Mouse (Mus musculus): ENCODE measurements around the gene Ngfr.

Gene Ngfr

DNA sequence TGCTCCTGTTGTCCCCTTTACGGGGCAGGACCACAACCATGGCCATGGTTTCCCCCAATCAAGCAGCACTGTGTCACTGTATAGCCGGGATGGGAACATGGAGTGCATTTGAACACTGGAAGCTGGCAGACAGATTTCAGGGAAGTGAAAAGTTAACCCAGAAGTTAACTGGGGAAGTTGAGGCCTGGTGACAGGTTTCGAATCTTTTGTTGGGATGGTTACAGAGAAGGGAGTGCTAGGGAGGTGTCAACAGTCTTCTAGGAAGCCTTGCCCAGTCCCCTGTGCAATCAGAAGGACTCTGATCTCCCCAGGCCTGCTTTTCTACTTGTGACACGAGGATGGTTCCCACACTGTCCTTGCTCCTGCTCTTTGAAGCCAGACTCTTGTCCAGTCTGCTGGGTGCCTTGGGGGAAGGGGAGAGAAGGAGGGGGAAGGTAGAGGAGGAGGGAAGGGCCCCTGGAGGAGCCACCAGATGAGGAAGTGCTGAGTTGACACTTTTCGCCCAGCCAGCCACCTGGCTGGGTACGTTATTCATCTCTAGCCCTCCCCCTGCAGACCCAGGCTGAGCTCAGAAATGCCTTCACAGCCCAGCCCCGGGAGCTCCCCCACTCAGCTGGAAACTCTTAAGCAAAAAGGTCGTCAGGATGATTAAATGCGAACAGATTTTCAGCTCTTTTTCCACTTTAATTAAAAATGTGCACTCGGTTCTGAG, 8.1 kb upstream of the Ngfr start:
- no peak for DNase-seq (ENCODE audit: low spot score in 2 of 2)

GRCm38 (mm10) chr11:95594686-95595212, 7.2 kb upstream of the Ngfr start:
- no peak for DNase-seq (ENCODE audit: low spot score in 2 of 2)

- no peak for DNase-seq (ENCODE audit: low spot score in 2 of 2)
These were observed 6.0 kb upstream of the Ngfr start for GRCm38 (mm10) chr11:95593501-95593900.

DNA sequence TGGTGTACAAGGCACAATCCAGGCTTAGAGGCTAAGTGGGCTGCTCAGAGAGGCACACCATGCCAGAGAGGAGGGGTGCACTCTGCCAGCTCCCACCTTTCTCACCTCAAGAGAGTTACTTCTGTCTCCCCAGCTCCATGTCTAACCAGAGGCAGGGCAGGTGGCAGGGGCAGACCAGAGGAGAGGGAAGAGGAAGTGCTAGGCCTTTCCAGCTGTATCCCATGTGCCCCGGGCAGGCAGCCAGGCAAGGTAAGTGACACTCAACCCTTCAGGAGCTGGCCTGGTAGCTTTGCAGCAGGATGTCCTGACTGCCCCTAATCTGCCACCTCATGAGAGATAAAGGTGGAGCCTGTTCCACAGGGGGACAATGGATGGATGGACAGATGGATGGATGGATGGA, 5.2 kb upstream of the Ngfr start:
- DNase-seq (ENCODE audit: low spot score in 2 of 2), result no peak

- DNase-seq (ENCODE audit: low spot score in 2 of 2), result no peak
These were observed 1.7 kb upstream of the Ngfr start for GRCm38 (mm10) chr11:95589195-95589594.

DNA sequence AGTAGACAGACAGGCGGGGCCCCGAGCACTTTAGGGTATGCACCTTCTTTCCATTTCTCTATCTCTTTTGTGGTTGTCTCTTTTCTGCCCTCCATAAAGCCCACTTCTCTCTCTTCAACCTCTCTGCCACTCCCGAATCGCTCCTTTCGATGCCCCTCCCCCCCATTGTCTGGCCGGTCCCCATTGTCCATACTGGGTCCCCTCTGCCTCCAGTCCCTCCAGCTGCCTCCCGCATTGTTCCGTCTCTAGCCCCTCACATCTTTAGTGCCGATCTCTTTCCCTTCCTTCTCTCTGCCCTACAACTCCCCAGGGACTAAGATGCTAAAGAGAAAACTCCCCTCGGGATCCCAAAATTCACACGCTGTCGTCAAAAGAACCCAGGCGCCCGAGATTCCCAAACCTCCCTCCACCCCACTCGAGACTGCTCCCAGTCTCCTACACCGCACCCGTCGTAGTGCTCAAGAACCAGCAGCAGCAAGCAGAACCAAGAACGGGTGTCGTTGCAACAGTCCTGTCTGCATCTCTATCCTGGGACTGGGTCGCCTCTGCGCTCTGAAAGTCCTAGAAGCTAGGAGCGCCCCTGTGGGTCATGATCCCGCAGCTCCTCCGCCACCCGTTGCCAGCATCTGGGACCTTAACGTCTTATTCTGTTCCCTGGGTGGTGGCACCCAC, 648 bp downstream of the Ngfr start:
- no peak for DNase-seq (ENCODE audit: low spot score in 2 of 2)

DNA sequence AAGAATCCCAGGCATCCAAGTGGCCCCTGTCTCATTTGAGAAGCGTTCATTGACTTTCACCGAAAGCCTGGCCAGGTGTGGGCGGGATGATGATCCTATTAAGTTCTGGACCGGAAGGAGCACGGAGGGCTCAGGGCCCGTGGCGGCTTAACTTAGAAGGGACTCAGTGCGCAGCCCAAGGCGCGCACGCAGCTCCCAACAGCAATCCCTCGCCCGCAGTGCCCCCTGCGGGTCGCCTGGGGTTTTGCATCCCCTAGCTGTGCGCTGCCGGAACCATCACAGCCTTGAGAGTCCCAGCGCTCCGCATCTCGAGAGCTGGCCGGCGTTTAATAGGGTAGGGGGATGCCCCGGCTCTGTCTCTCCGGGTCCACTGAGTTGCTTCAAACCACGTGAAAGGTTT, 1.4 kb downstream of the Ngfr start:
- peak; percentile 52 to 62 for DNase-seq (ENCODE audit: low spot score in 2 of 2)

DNA sequence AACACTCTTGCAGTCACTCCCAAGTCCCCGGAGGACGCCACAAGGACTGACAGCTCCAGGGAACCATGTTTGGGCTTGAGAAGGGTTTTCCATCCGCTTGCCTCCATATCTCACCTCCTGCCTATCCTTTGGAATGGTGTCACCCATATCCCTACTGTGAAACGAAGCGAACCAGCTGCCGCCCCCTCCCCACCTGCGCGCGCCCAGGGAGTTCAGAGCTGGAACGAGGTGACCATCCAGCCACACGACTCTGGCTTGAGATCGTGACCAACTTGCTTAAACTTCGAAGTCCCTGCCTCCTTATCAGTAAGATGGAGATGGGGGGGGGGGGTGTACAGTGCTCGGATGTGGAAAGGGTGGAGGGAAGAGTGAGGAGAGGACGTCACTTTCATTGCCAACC, 1.9 kb downstream of the Ngfr start:
- DNase-seq (ENCODE audit: low spot score in 2 of 2), result no peak

DNA sequence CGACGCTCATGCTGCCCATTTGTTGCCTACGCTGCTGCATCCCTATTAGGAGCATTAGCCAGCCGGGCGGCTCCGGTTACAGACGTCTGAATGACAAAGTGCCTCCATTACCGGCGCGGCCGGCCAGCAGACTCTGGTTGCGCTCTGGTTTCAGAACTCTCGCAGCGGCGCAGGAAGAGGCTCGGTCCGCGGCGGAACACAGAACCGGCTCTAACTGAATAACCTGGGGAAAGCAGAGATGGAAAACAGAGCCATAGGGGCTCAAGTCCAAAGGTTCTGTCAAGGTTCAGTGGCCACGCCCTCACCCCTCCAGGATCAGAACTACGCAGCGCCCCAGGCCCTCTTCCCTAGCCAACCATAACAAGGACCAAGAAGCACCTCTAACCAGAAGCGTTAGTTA, 2.3 kb downstream of the Ngfr start:
- DNase-seq (ENCODE audit: low spot score in 2 of 2), result no peak

- DNase-seq (ENCODE audit: low spot score in 2 of 2), result no peak
These were observed 2.9 kb downstream of the Ngfr start for GRCm38 (mm10) chr11:95584651-95585050.

- no peak for DNase-seq (ENCODE audit: low spot score in 2 of 2)
These were observed 4.1 kb downstream of the Ngfr start for GRCm38 (mm10) chr11:95583396-95583795.

GRCm38 (mm10) chr11:95582193-95582592, 5.3 kb downstream of the Ngfr start:
- no peak for DNase-seq (ENCODE audit: low spot score in 2 of 2)

- no peak for DNase-seq (ENCODE audit: low spot score in 2 of 2)
These were observed 8.1 kb downstream of the Ngfr start for GRCm38 (mm10) chr11:95579455-95579854.

DNA sequence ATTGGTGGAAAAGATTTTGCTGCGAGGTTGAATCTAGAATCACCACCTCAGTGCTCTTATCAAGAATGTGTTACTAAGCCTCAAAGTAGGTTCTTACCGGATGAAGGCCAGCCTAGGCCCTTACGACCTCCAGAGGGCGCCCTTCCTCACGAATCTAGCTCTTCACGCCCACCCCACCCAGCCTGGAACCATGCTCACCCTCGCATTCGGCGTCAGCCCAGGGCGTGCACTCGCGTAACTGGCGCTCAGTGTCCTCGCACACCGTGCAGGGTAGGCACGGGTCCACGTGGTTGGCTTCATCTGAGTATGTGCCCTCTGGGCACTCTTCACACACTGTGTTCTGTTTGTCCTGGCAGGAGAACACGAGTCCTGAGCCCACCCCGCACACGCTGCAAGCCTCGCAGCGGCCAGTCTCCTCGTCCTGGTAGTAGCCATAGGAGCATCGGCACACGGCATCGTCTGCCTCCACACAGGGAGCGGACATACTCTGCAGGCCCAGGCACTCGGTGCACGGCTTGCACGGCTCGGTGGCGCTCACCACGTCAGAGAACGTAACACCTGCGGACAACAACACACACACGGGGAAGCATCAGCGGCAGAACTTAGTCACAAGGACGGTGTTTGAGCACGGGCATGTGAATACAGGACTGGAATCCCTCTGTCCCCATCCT, 9.6 kb downstream of the Ngfr start:
- DNase-seq (ENCODE audit: low spot score in 2 of 2), result no peak

DNA sequence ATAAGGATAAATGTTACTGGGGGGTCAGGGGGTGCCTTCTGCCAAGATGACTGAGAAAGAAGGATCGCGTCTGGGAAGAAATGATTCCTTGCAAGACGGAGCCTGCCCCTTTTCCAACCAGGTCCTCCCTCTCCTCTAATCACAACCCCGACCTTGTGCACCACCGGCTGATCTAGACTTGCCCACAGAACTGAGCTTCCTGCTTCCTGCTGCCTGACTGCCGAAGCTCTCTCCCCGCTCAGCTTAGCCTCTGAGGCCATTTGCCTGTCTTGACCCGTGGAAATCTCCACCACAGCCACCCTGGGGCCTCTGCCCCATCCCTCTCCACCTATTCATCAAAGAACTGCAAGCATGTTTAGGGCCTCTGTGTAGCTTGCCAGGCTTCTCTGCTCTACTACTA, 11.2 kb downstream of the Ngfr start:
- DNase-seq (ENCODE audit: low spot score in 2 of 2), result no peak

DNA sequence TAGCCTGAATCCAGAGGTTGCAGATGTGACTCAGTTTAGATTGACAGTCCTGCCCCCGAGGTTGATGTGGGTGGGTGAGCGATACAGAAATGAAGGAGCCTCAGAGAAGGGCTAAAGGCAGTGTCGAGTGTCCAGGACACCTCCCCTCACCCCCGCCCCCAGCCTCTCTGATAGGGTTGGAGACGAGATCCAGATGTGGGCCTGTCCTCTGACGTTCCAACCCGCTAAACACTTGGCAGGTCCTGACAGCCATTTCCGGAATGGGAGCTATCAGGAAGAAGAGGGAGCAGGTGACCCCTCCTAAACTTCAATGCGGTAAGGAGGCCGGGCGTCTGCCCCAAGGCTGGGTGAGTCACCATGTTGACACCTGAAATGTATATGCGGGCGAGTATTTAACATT, 11.7 kb downstream of the Ngfr start:
- no peak for DNase-seq (ENCODE audit: low spot score in 2 of 2)

DNA sequence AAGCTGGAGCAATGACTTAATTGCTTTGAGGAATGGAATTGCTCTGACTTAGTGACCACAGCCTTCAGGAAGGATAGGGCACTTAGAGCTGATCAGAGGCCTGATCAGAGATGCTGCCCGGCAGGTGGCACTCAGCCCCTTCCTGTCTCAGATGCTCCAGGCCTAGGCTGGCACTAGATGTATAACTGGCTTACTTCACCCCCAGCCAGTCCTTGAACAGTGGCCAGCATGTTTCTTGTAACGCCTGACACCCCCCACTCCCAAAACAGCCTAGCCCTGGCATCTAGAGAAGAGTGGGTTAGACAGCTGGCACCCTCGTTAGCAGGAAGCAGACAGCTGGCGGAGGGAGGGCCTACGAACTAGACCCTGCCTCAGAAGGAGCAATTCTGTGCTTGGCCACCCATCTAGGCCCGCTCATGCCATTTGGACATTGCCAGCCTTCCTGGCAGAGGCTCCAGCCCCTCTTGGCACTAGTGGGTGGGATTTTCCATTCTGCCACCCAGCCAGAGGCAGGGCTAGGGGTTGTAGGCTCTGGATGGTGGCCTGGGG, 12.7 kb downstream of the Ngfr start:
- no peak for DNase-seq (ENCODE audit: low spot score in 2 of 2)

GRCm38 (mm10) chr11:95572227-95572626, 15.3 kb downstream of the Ngfr start:
- no peak for DNase-seq (ENCODE audit: low spot score in 2 of 2)

GRCm38 (mm10) chr11:95571755-95572154, 15.8 kb downstream of the Ngfr start:
- no peak for DNase-seq (ENCODE audit: low spot score in 2 of 2)

DNA sequence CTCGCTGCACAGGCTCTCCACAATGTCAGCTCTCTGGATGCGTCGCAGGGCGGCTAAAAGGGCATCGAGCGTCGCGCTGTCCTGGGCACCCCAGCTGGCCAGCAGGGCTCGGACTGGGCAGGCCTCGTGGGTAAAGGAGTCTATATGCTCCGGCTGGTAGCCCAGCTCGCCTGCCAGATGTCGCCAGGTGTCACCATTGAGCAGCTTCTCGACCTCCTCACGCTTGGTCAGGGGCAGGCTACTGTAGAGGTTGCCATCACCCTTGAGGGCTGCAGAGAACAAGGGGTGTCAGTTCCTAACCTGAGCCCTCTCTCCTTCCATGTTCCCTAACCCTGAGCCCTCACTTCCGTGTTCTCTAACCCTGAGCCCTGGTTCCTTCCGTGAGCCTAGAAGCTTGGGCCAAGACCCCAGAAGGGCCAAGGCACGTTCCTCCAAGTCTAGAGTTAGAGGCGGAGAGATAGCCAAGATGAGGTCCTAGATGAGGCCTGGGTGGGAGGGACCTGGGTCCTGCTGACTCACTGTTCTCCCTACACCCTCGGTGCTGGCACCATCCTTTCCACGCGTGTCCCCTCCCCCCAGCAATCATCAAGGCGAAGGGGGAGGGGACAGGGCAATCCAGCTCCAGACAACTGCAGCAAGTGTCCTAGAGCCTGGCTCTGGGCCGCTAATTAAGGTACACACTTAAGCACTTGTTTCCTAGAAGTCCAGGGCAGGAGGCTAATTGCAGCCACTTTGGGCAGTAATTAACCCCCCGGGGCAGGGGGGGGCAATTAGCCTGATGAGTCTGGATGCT, 16.5 kb downstream of the Ngfr start:
- no peak for DNase-seq (ENCODE audit: low spot score in 2 of 2)

DNA sequence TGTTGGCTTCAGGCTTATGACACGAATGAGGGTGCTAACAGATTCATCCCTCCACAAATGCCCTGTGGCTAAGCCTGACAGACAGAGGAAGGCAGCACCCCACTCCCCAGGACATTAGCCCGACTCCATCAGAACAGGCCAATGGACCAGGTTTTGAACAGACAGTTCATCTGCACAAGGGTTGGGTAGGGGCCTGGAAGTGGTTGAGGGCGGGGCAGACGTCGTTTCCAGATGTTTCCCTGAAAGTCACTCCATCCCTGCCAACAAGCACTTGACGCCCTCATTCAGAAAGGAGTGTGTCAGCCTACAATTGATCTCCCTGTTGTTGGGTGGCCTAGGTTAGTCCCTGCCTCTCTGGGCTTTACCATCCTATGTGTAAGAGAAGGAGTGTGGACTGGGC, 17.6 kb downstream of the Ngfr start:
- DNase-seq (ENCODE audit: low spot score in 2 of 2), result no peak

All from spleen, postnatal 36 days (tissue).